Mouse (Mus musculus) embryonic facial prominence, embryonic 10.5 days (tissue): Measurements from ENCODE around the gene Lias. TPM values are rescaled to one million over a fixed set of nuclear protein-coding genes. Genes with fewer than 3 reads are reported as not detected.

Source experiments
- polyA plus RNA-seq: library from polyadenylated mRNA; unstranded; fragments of >200 nt; fragmentation: Nextera tagmentation; extraction: Ambion mirVana; gene quantifications from 2 replicates; pipeline ENCODE4 v1.2.1, GENCODE M21; 2016

Gene Lias
- polyA plus RNA-seq, 1 experiment from 2014 or later, result 68.4 TPM

Other genes starting within 250 kb of the Lias start
- 11.1 and 12.1 TPM in 2 replicates for gene Wdr19, start 191.8 kb upstream of the Lias start, polyA plus RNA-seq
- gene Rfc1, start 55.8 kb upstream of the Lias start, polyA plus RNA-seq, result 103 and 108 TPM in 2 replicates
- not detected in 2 replicates for gene Klb, start 43.2 kb upstream of the Lias start, polyA plus RNA-seq
- 987 and 1,000 TPM in 2 replicates for gene Rpl9, start 53 bp upstream of the Lias start, polyA plus RNA-seq
- 92.7 and 95.4 TPM in 2 replicates for gene Ugdh, start 44.5 kb downstream of the Lias start, polyA plus RNA-seq
- not detected in 2 replicates for gene Gm43552, start 101.3 kb downstream of the Lias start, polyA plus RNA-seq
- 56.0 and 69.3 TPM in 2 replicates for gene Smim14, start 145.7 kb downstream of the Lias start, polyA plus RNA-seq
- gene Ube2k, start 145.7 kb downstream of the Lias start, polyA plus RNA-seq, result 214 and 216 TPM in 2 replicates